Mouse (Mus musculus) hindbrain, embryonic 12.5 days (tissue): ENCODE measurements at regions not wholly inside any gene's neighbourhood (a gene's known extent, or its start where the extent isn't known, plus 50 kb on each side); places are given as distances from the start of the nearest gene placed in this dataset.

Source experiments
- ATAC-seq: fragments of 200-750 bp; cut with Nextera tagmentation; 2 replicates; pipeline ENCODE4 v1.8.0; 2017; ENCODE audit warnings: moderate TSS enrichment; ENCODE audit not compliant: low FRiP score
- H3K27ac ChIP-seq: fragments of 300-500 bp; sonication (generic); 2 replicates; pipeline ENCODE4 v1.5.1; 2016; ENCODE audit warnings: mild to moderate bottlenecking
- H3K27me3 ChIP-seq: fragments of 300-500 bp; sonication (generic); 2 replicates; pipeline ENCODE4 v1.6.1; 2016; ENCODE audit warnings: mild to moderate bottlenecking
- H3K36me3 ChIP-seq: fragments of 300-500 bp; sonication (generic); 2 replicates; pipeline ENCODE4 v1.6.1; 2016; ENCODE audit warnings: mild to moderate bottlenecking
- H3K4me1 ChIP-seq: fragments of 300-500 bp; sonication (generic); 2 replicates; pipeline ENCODE4 v1.6.1; 2016
- H3K4me2 ChIP-seq: fragments of 300-500 bp; sonication (generic); replicated peaks from 2 replicates; pipeline ENCODE4 v1.6.1; 2016; ENCODE audit warnings: mild to moderate bottlenecking
- H3K4me3 ChIP-seq: fragments of 300-500 bp; sonication (generic); 2 replicates; pipeline ENCODE4 v1.5.1; 2016; ENCODE audit warnings: mild to moderate bottlenecking
- H3K9ac ChIP-seq: fragments of 300-500 bp; sonication (generic); 2 replicates; pipeline ENCODE4 v1.6.1; 2016; ENCODE audit warnings: mild to moderate bottlenecking, moderate library complexity
- H3K9me3 ChIP-seq: fragments of 300-500 bp; sonication (generic); replicated peaks from 2 replicates; pipeline ENCODE4 v1.6.1; 2016; ENCODE audit warnings: mild to moderate bottlenecking
- WGBS: fragments of 180-500 bp; shearing (Covaris S2); methylation state at CpG from one replicate; pipeline ENCODE4 v1.1.7; 2016; 5-methylcytosine and 5-hydroxymethylcytosine counted together

DNA sequence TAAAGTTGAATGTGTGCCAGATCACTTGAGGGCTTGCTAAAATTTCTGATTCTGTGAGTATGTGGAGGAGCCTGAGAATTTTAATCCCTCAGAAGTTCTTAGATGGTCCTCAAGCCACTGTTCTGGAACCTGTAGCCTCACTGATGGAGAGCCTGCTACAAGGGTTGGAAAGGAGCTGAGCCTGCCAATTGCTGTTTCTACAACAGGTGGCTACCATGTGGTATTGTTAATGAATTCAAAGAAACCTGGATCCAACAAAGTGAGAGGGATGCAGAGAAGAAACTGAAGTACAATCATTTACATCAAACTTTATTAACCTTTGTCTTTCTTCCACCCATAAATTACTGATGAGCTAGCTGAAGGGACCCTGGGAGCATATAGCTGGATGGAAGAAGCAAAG, 416.5 kb upstream of the Cd180 start:
- H3K4me1 ChIP-seq, result no peaks in the 10 kb centered on the region
- ATAC-seq, result no peak
- no peak overlapping the region for H3K27ac ChIP-seq
- no peak overlapping the region for H3K9ac ChIP-seq
- no peaks in the 10 kb centered on the region for H3K27me3 ChIP-seq
- no peaks in the 10 kb centered on the region for H3K9me3 ChIP-seq
- H3K36me3 ChIP-seq, result no peaks in the 10 kb centered on the region
- no peak overlapping the region for H3K4me3 ChIP-seq
- no peak overlapping the region for H3K4me2 ChIP-seq

DNA sequence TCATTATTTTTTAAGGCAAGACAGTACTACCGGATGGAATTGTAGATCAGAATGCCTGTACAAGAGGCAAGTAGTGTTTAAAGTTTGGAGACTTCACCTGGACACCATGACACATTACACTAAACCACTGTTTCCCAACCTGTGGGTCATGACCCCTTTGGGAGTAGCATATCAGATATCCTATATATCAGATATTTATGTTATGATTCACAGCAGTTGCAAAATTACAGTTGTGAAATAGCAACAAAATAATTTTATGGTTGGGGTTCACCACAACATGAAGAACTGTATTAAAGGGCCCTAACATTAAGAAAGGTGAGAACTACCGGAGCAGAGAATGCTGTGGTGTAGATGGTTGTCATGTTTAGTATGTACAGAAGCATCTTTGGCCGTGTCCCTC, 413.2 kb upstream of the Cd180 start:
- ATAC-seq, result no peak
- Histone ChIP-seq H3K4me2 (no peak overlapping the region), H3K4me3 (no peak overlapping the region), H3K9ac (no peak overlapping the region), H3K36me3 (no peaks in the 10 kb centered on the region), H3K4me1 (no peaks in the 10 kb centered on the region), H3K9me3 (no peaks in the 10 kb centered on the region), H3K27ac (no peak overlapping the region), H3K27me3 (no peaks in the 10 kb centered on the region)
- 91% methylated on average over 3 of the region's 3 CpGs for WGBS

DNA sequence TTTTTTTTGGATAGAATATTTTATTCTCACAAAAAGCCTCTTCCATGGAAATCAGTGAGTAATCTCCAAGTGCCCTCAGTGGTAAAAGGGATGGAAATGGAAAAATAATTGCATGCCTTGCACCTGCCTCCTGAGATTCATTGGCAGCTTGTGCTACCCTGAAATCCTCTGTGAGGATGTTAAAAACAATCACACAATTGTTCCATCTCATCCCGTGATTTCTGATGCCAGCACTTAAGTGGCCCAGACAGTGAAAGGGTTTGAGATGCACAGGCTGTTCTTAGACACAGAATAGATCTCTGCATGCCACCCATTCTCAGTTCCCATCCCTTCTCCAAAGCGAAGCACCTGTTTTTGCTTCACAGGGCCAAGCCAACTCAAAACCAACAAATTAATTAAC, 398.9 kb upstream of the Cd180 start:
- Histone ChIP-seq H3K4me2 (no peak overlapping the region), H3K9ac (no peak overlapping the region), H3K4me3 (no peak overlapping the region), H3K27ac (no peak overlapping the region), H3K36me3 (no peaks in the 10 kb centered on the region), H3K27me3 (no peaks in the 10 kb centered on the region), H3K4me1 (no peaks in the 10 kb centered on the region), H3K9me3 (no peaks in the 10 kb centered on the region)
- no peak for ATAC-seq
- 82% methylated on average over 2 of the region's 2 CpGs for WGBS

DNA sequence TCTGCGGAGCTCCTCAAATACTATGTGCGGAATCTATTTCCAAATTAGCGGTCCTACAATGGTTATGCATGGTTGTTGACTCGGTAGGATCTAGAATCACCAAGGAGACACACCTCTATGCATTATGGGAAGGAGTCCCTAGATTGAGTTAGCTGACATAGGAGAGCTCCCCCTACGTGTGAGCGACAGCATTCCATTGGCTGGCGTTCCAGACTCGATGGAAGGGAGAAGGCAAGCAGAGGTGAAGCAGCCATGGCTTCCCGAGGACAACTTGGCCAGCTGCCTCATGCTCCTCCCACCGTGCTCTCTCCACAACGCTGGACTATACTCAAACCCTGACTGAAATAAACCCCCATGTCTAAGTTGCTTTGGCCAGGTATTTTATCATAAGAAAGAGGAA, 398.3 kb upstream of the Cd180 start:
- Histone ChIP-seq H3K4me2 (no peak overlapping the region), H3K4me3 (no peak overlapping the region), H3K9ac (no peak overlapping the region), H3K36me3 (no peaks in the 10 kb centered on the region), H3K27ac (no peak overlapping the region), H3K27me3 (no peaks in the 10 kb centered on the region), H3K9me3 (no peaks in the 10 kb centered on the region), H3K4me1 (no peaks in the 10 kb centered on the region)
- ATAC-seq, result no peak
- 81% methylated on average over 11 of the region's 11 CpGs for WGBS

DNA sequence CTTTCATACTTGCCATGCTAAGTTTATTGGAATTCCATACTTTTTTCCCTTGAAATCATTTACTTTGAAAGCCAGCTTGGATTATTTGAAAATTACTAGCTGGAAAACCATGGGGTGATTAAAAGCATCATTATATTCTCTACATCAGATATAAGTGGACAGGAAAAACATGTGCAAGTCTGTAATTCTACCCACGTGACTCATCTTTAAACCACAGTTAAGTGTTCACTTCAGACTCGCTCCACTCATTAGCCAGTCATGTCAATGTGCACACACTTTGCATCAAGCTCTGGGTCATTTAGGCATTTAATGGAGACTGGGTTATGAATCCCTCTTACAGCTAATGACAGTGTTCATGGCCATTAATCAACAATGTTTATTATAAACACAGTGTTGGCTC, 385.4 kb upstream of the Cd180 start:
- no peaks in the 10 kb centered on the region for H3K36me3 ChIP-seq
- H3K27me3 ChIP-seq, result no peaks in the 10 kb centered on the region
- no peak for ATAC-seq
- no peak overlapping the region for H3K4me2 ChIP-seq
- H3K4me3 ChIP-seq, result no peak overlapping the region
- no peak overlapping the region for H3K27ac ChIP-seq
- H3K9ac ChIP-seq, result no peak overlapping the region
- WGBS, result 79% methylated on average over 2 of the region's 2 CpGs
- H3K4me1 ChIP-seq, result no peaks in the 10 kb centered on the region
- H3K9me3 ChIP-seq, result no peaks in the 10 kb centered on the region

DNA sequence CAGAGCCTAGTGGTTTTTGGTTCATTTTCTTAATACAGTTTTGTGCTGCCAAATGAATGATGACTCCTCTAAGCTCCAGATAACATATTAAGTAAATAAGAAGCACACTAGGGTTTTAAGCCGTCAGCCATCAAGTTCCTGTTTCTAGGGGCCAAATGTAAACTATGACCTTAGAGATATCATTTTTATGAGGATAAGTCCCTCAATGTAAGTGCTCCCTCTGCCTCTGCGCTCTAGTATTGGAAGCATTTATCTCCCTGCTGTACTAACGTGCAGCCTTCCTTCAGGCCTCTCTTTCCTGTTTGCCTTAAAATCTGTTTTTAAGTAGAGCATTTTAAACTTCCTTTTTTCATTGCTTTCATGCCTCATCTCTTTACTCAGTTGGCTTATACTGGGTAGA, 381.3 kb upstream of the Cd180 start:
- Histone ChIP-seq H3K4me3 (no peak overlapping the region), H3K27me3 (no peaks in the 10 kb centered on the region), H3K36me3 (no peaks in the 10 kb centered on the region), H3K9ac (no peak overlapping the region), H3K4me1 (no peaks in the 10 kb centered on the region), H3K27ac (no peak overlapping the region), H3K4me2 (no peak overlapping the region), H3K9me3 (no peaks in the 10 kb centered on the region)
- no peak for ATAC-seq
- WGBS, result 75% methylated on average over 3 of the region's 3 CpGs

DNA sequence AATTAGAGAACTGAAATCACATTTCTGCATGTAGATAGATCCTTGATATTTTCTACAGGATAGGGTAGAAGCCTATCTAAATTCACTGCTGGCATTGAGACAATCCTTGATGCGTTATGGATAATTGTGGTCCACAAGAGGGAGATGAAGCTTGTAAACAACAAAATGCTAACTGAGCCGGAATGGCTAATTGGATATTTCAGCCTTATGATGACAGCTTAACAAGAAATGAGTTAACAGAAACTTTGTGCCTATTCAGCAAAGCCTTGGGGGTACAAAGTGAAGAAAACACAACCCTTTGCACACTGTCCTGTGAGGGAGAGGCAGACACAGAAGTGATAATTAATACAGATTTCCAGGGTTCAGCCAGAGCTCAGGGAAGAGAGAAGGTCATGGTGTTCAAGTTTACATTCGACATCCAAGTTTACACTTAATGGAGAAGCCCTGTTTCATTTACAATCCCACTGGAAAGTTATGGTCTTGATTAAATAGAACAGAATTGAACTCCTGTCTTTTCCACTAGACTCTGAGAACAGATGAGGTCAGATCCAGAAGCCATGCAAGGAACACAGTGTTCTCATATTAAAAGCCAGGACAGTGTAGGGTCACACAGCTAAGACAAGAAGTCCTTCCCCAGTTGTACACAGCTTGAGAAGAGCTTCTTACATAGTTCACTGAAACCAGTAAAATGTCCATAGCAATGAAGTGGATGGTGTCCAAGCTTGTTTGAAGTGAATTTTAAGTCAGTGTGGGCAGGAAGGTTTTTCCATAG, 377.3 kb upstream of the Cd180 start:
- Histone ChIP-seq H3K4me3 (no peak overlapping the region), H3K9ac (no peak overlapping the region), H3K36me3 (no peaks in the 10 kb centered on the region), H3K27me3 (no peaks in the 10 kb centered on the region), H3K27ac (no peak overlapping the region), H3K4me2 (no peak overlapping the region), H3K4me1 (no peaks in the 10 kb centered on the region), H3K9me3 (no peaks in the 10 kb centered on the region)
- 82% methylated on average over 3 of the region's 3 CpGs for WGBS
- ATAC-seq, result no peak

DNA sequence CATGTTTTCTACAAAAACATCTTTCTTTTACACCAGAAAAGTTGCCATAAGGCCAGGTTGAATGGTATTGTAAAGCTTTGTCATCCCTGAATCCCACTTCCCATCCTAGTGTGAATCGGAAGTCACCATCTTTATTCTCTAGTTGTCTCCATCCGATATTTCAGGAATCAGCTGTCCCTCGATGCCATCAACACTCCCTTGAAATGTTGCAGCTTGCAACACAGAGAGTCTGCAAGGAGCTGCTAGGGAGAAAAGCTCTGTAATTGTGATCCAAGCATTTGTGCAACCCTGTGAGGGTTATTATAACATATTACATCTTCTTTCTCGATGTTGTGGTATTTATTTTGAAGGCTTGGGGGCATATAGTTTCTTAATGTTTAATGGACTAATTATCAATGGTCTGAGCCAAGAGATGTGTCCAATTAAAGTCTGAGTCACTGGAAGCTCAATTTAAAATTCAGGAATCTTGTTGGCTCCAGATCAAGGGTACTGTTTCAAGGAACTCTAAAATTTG, 374.4 kb upstream of the Cd180 start:
- no peak overlapping the region for H3K4me3 ChIP-seq
- no peak for ATAC-seq
- H3K9me3 ChIP-seq, result no peaks in the 10 kb centered on the region
- WGBS, result 86% methylated on average over 4 of the region's 4 CpGs
- H3K27ac ChIP-seq, result no peak overlapping the region
- H3K36me3 ChIP-seq, result no peaks in the 10 kb centered on the region
- no peaks in the 10 kb centered on the region for H3K4me1 ChIP-seq
- no peaks in the 10 kb centered on the region for H3K27me3 ChIP-seq
- H3K9ac ChIP-seq, result no peak overlapping the region
- H3K4me2 ChIP-seq, result no peak overlapping the region

DNA sequence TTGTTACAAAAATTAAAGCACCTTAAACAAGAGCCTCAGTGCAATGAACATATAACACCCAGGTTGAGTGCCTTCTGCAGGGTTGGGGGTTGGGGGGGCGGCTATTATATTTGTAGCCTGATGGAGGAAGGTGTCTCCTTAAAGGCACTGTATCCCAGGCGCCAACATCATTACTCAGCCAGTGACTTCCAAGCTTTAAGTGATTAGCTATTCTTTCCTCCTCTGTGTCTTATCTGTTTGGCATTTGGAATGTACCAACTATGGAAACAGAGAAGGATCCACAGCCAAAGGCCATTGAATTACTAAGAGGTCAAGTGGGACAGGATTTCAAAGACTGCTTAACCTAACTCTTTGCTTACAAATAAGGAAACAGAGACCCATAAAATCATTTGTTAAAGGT, 373.9 kb upstream of the Cd180 start:
- no peaks in the 10 kb centered on the region for H3K9me3 ChIP-seq
- H3K36me3 ChIP-seq, result no peaks in the 10 kb centered on the region
- H3K27me3 ChIP-seq, result no peaks in the 10 kb centered on the region
- no peaks in the 10 kb centered on the region for H3K4me1 ChIP-seq
- no peak for ATAC-seq
- no peak overlapping the region for H3K4me3 ChIP-seq
- no peak overlapping the region for H3K4me2 ChIP-seq
- H3K9ac ChIP-seq, result no peak overlapping the region
- no peak overlapping the region for H3K27ac ChIP-seq
- 85% methylated on average over 2 of the region's 2 CpGs for WGBS

DNA sequence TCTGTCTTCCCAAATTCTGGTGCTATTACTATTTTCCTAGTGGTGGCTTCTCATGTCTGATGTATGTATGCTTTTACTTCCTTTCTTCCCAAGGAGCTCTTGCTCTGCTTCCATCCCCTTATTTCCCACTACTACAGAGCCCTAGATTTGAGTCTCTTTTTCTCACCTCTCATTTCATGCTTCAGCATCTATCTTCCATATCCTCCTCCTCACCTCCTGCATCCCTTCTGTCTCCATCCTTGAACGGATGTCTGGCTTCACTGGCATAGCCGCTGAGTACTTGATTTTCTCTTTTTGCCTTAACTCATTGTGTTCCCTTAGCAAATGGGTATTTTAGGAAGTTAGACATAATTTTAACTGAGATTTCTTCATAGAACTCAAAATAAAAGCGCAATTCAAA, 369.5 kb upstream of the Cd180 start:
- 97% methylated on average over 3 of the region's 3 CpGs for WGBS
- H3K4me3 ChIP-seq, result no peak overlapping the region
- H3K9ac ChIP-seq, result no peak overlapping the region
- no peak overlapping the region for H3K4me2 ChIP-seq
- no peak for ATAC-seq
- H3K27me3 ChIP-seq, result no peaks in the 10 kb centered on the region
- no peaks in the 10 kb centered on the region for H3K9me3 ChIP-seq
- H3K36me3 ChIP-seq, result no peaks in the 10 kb centered on the region
- H3K4me1 ChIP-seq, result no peaks in the 10 kb centered on the region
- no peak overlapping the region for H3K27ac ChIP-seq

DNA sequence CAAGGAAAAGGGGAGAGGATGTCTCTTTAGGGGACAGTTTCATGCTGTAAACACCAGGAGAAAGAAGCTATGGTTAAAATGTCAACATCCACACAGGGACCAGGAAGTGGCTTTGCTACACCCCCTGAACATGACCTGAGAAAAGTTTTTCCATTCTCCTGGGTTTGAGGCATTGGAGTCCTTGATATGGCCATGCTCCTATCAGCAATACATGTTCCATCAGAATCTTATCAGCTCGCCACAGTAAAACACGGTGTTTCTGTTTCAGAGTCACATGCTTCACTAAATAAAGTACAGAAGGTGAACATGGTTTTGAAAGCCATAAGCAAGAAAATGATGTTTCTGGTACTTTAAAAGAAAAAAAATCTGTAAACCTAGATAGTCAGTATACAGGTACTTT, 367.4 kb upstream of the Cd180 start:
- H3K27me3 ChIP-seq, result no peaks in the 10 kb centered on the region
- WGBS, result 85% methylated on average over 2 of the region's 2 CpGs
- no peak for ATAC-seq

DNA sequence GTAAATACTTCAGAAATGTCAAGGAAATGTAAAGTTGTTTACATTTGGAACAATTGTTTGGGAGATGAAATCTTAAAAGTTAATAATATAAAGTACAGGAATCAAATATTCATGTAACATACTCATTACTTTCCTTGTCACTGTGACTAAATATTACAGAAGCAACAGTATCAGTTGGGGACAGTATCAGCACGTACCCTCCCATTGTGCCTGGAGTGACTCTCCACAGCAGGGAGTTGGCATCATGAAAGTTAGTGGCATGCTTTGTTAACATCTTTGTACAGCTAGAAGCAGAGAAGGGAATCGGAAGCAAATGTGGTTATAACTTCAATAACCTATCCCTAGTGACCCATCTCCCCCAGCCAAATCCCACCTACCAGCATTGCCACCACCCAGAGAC, 366.8 kb upstream of the Cd180 start:
- Histone ChIP-seq H3K9ac (no peak overlapping the region), H3K27me3 (no peaks in the 10 kb centered on the region), H3K27ac (no peak overlapping the region), H3K36me3 (no peaks in the 10 kb centered on the region), H3K4me2 (no peak overlapping the region), H3K4me3 (no peak overlapping the region), H3K9me3 (no peaks in the 10 kb centered on the region), H3K4me1 (no peaks in the 10 kb centered on the region)
- WGBS, result 39% methylated on average over 2 of the region's 2 CpGs
- ATAC-seq, result no peak

More for the DNA sequence above, 367.4 kb upstream of the Cd180 start:
- Histone ChIP-seq H3K36me3 (no peaks in the 10 kb centered on the region), H3K4me1 (no peaks in the 10 kb centered on the region), H3K9ac (no peak overlapping the region), H3K4me3 (no peak overlapping the region), H3K4me2 (no peak overlapping the region), H3K27ac (no peak overlapping the region), H3K9me3 (no peaks in the 10 kb centered on the region)

DNA sequence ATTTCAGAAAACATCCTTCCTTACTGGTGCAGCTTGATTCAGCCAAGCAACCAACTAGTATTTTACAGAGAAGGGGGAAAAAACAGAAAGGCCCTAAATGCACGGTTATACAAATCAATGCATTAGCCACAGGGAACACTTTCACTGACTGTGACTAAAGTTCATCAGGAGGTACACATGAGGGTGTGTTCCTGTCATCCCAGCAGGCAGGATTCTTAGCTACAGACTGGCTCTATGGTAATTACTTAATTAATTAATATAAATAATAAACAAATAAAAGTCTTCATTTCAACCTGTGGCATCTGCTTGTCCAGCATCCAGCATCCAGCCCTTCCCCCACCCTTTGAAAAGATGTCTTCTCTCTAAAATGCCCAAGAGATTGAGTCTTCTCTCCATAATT, 359.7 kb upstream of the Cd180 start:
- ATAC-seq, result peak; percentile 11; the same call in 1 of the 2 replicates

More for the DNA sequence above, 359.7 kb upstream of the Cd180 start:
- H3K27ac ChIP-seq, result no peak overlapping the region
- peaks cover 8% of the 10 kb centered on the region; the same call in 1 of the 2 replicates for H3K4me1 ChIP-seq
- WGBS, result 59% methylated on average over 1 of the region's 1 CpGs
- no peaks in the 10 kb centered on the region for H3K36me3 ChIP-seq
- no peaks in the 10 kb centered on the region for H3K9me3 ChIP-seq
- H3K9ac ChIP-seq, result no peak overlapping the region
- H3K4me3 ChIP-seq, result no peak overlapping the region
- no peak overlapping the region for H3K4me2 ChIP-seq
- H3K27me3 ChIP-seq, result no peaks in the 10 kb centered on the region
